Mouse (Mus musculus): ENCODE results near the gene Hoxc6. TPM values are rescaled to one million over a fixed set of nuclear protein-coding genes. Genes with fewer than 3 reads are reported as not detected.

Gene Hoxc6
- polyA plus RNA-seq, 1 experiment from 2014 or later = 12.3 TPM

MicroRNAs within 50 kb of the gene (microRNA counts, 519-probe panel; counts per million panel counts)
- microRNA mmu-miR-615-3p = not detected
- not detected for microRNA mmu-miR-615-5p

Small RNAs within 50 kb of the gene (microRNA-seq; reads per million reads assigned to microRNA genes)
- 2,633 reads per million, percentile 86 among the genes with 10 or more reads in this experiment for gene Mir196a-2
- 6,683 reads per million, percentile 92 among the genes with 10 or more reads in this experiment for gene Mir615

Other genes with a start within 250 kb of the Hoxc6 start
- not detected in 2 replicates for gene Hoxc13, start 77.2 kb upstream of the Hoxc6 start, polyA plus RNA-seq (2014; fragmentation: Nextera tagmentation; extraction: Ambion mirVana)
- not detected in 2 replicates for gene Hoxc12, start 61.5 kb upstream of the Hoxc6 start, polyA plus RNA-seq (2014; fragmentation: Nextera tagmentation; extraction: Ambion mirVana)
- 2.9 and 4.4 TPM in 2 replicates for gene Hoxc11, start 43.8 kb upstream of the Hoxc6 start, polyA plus RNA-seq (2014; fragmentation: Nextera tagmentation; extraction: Ambion mirVana)
- 62.9 and 64.5 TPM in 2 replicates for gene Hoxc10, start 31.5 kb upstream of the Hoxc6 start, polyA plus RNA-seq (2014; fragmentation: Nextera tagmentation; extraction: Ambion mirVana)
- gene Hoxc5, start 30.8 kb upstream of the Hoxc6 start, polyA plus RNA-seq (2014; fragmentation: Nextera tagmentation; extraction: Ambion mirVana) = 5.1 and 5.8 TPM in 2 replicates
- 10.3 and 10.7 TPM in 2 replicates for gene Hoxc9, start 21.8 kb upstream of the Hoxc6 start, polyA plus RNA-seq (2014; fragmentation: Nextera tagmentation; extraction: Ambion mirVana)
- 12.6 and 13.8 TPM in 2 replicates for gene Hoxc8, start 7.7 kb upstream of the Hoxc6 start, polyA plus RNA-seq (2014; fragmentation: Nextera tagmentation; extraction: Ambion mirVana)
- gene Hoxc4, start 20.7 kb downstream of the Hoxc6 start, polyA plus RNA-seq (2014; fragmentation: Nextera tagmentation; extraction: Ambion mirVana) = 7.4 and 8.6 TPM in 2 replicates
- 11.5 and 19.5 TPM in 2 replicates for gene Smug1, start 168.8 kb downstream of the Hoxc6 start, polyA plus RNA-seq (2014; fragmentation: Nextera tagmentation; extraction: Ambion mirVana)
- gene Cbx5, start 241.6 kb downstream of the Hoxc6 start, polyA plus RNA-seq (2014; fragmentation: Nextera tagmentation; extraction: Ambion mirVana) = 146 and 161 TPM in 2 replicates
- 1,180 and 1,314 TPM in 2 replicates for gene Hnrnpa1, start 242.2 kb downstream of the Hoxc6 start, polyA plus RNA-seq (2014; fragmentation: Nextera tagmentation; extraction: Ambion mirVana)

All from kidney, embryonic 14.5 days (tissue).